Mouse (Mus musculus) ZHBTc4 (cell line): ENCODE results near the gene Ptprn2.

Experiments
- DNase-seq: peaks from one replicate; pipeline ENCODE4 v3.0.0-alpha.2; 2011; ENCODE audit warnings: low read depth, low spot score

The Ptprn2 gene

GRCm38 (mm10) chr12:116776447-116776846 lies 290.9 kb downstream of the Ptprn2 start:
- no peak for DNase-seq

- DNase-seq, result no peak
These were observed 292.9 kb downstream of the Ptprn2 start for GRCm38 (mm10) chr12:116778095-116779090.

GRCm38 (mm10) chr12:116780419-116780818 lies 294.9 kb downstream of the Ptprn2 start:
- DNase-seq, result no peak

- DNase-seq, result no peak
These were observed 300.2 kb downstream of the Ptprn2 start for GRCm38 (mm10) chr12:116785731-116786130.

GRCm38 (mm10) chr12:116788346-116788745 lies 302.8 kb downstream of the Ptprn2 start:
- DNase-seq, result no peak

GRCm38 (mm10) chr12:116803331-116803730 lies 317.8 kb downstream of the Ptprn2 start:
- no peak for DNase-seq

- DNase-seq, result no peak
These were observed 319.2 kb downstream of the Ptprn2 start for GRCm38 (mm10) chr12:116804712-116805111.

- no peak for DNase-seq
These were observed 319.7 kb downstream of the Ptprn2 start for GRCm38 (mm10) chr12:116805129-116805809.

GRCm38 (mm10) chr12:116806089-116806488 lies 320.6 kb downstream of the Ptprn2 start:
- no peak for DNase-seq

- no peak for DNase-seq
These were observed 327.5 kb downstream of the Ptprn2 start for GRCm38 (mm10) chr12:116813012-116813411.

- no peak for DNase-seq
These were observed 334.3 kb downstream of the Ptprn2 start for GRCm38 (mm10) chr12:116819836-116820235.

GRCm38 (mm10) chr12:116823341-116823740 lies 337.8 kb downstream of the Ptprn2 start:
- DNase-seq, result no peak

GRCm38 (mm10) chr12:116827748-116828147 lies 342.2 kb downstream of the Ptprn2 start:
- no peak for DNase-seq

- DNase-seq, result no peak
These were observed 353.2 kb downstream of the Ptprn2 start for GRCm38 (mm10) chr12:116838611-116839192.

- DNase-seq, result no peak
These were observed 357.3 kb downstream of the Ptprn2 start for GRCm38 (mm10) chr12:116842723-116843272.

- peak; percentile 7 for DNase-seq
These were observed 360.7 kb downstream of the Ptprn2 start for GRCm38 (mm10) chr12:116846220-116846619.

- DNase-seq, result no peak
These were observed 361.5 kb downstream of the Ptprn2 start for GRCm38 (mm10) chr12:116847021-116847420.

- DNase-seq, result no peak
These were observed 370.8 kb downstream of the Ptprn2 start for GRCm38 (mm10) chr12:116856307-116856706.

GRCm38 (mm10) chr12:116861360-116862017 lies 376.0 kb downstream of the Ptprn2 start:
- peak; percentile 4 for DNase-seq

- DNase-seq, result no peak
These were observed 377.9 kb downstream of the Ptprn2 start for GRCm38 (mm10) chr12:116863291-116863899.
